Mouse (Mus musculus): ENCODE results near the gene Prokr1.

DNA sequence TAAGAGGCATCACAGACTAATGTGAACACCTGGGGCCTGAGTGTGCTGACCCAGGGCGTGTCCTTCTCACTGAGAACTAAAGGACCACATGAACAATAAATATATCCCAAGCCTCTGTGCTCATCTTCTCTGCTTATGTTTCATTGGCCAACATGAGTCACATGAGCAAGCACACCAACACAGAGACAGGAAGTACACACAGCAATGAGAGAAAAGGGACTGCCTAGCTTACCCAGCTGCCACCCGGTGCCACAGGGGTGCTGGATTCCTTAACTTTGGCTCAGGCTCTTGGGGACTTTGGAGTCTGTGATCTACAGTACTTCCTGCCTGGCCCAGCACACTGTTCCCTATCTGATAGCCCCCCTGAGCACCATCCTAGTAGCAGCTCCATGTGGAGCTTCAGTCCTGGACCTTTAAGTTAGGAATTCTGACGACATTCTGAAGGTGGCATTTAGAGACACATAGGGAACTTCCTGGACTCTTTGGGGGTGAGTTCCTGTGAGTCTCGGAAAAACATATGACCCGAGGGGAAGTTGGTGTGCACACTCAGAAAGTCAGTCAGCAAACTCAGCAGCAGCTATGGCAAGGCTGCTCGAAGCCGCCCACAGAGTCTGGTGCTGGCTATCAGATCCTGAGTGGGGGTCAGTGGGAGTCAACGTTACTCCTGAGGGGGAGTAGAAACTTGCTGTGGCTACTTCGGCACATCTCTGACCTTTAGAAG is 55.5 kb downstream of the Prokr1 start:
- TF ChIP-seq CTCF (IDR thresholded peaks at IDR 0.05; ENCODE audit: control insufficient read depth, insufficient read depth, insufficient replicate concordance, low read depth, low read length) (no peak), POLR2A (IDR thresholded peaks at IDR 0.05; ENCODE audit: control insufficient read depth, low read depth, low read length) (no peak)
